Mouse (Mus musculus) limb, embryonic 11.5 days (tissue): Measurements from ENCODE around the gene Thegl. TPM values are rescaled to one million over a fixed set of nuclear protein-coding genes. Genes with fewer than 3 reads are reported as not detected.
"Not testable (repeated sequence)": the region's sequence is repeated elsewhere in the genome, so short reads cannot be mapped to it uniquely, and the experiment has no call there.

Experiments
- ATAC-seq: fragments of 200-750 bp; cut with Nextera tagmentation; 2 replicates; pipeline ENCODE4 v1.8.0; 2017; ENCODE audit warnings: low read depth; ENCODE audit not compliant: insufficient number of reproducible peaks, low FRiP score, low TSS enrichment
- DNase-seq: peaks from one replicate; pipeline ENCODE4 v3.0.0-alpha.2; 2015; ENCODE audit warnings: low spot score
- H3K27ac ChIP-seq: fragments of 300-500 bp; sonication (generic); replicated peaks from 2 replicates; pipeline ENCODE4 v1.5.1; 2014; ENCODE audit warnings: low read depth, mild to moderate bottlenecking, low read length
- H3K27me3 ChIP-seq: fragments of 300-500 bp; sonication (generic); 2 replicates; pipeline ENCODE4 v1.6.1; 2014; ENCODE audit warnings: mild to moderate bottlenecking, low read length, mixed read lengths; ENCODE audit not compliant: control insufficient read depth, insufficient read depth
- H3K36me3 ChIP-seq: fragments of 300-500 bp; sonication (generic); 2 replicates; pipeline ENCODE4 v1.6.1; 2014; ENCODE audit warnings: mild to moderate bottlenecking, low read length, moderate library complexity, mixed read lengths; ENCODE audit not compliant: control insufficient read depth, insufficient read depth
- H3K4me1 ChIP-seq: fragments of 300-500 bp; sonication (generic); 2 replicates; pipeline ENCODE4 v1.6.1; 2014; ENCODE audit warnings: low read length, mixed read lengths; ENCODE audit not compliant: control insufficient read depth, insufficient read depth
- H3K4me2 ChIP-seq: fragments of 300-500 bp; sonication (generic); 2 replicates; pipeline ENCODE4 v1.6.1; 2014; ENCODE audit warnings: low read depth, mild to moderate bottlenecking, moderate library complexity; ENCODE audit not compliant: severe bottlenecking
- H3K4me3 ChIP-seq: fragments of 300-500 bp; sonication (generic); 2 replicates; pipeline ENCODE4 v1.5.1; 2014; ENCODE audit warnings: low read depth, low read length
- H3K9ac ChIP-seq: fragments of 300-500 bp; sonication (generic); 2 replicates; pipeline ENCODE4 v1.6.1; 2014; ENCODE audit warnings: mild to moderate bottlenecking, low read length
- H3K9me3 ChIP-seq: fragments of 300-500 bp; sonication (generic); 2 replicates; pipeline ENCODE4 v1.6.1; 2016; ENCODE audit warnings: low read length; ENCODE audit not compliant: control insufficient read depth
- WGBS: fragments of 180-500 bp; shearing (Covaris S2); extraction: QIAGEN DNeasy Blood & Tissue Kit; methylation state at CpG from one replicate; pipeline ENCODE4 v1.1.7; 2014; 5-methylcytosine and 5-hydroxymethylcytosine counted together
- polyA plus RNA-seq: library from polyadenylated mRNA; unstranded; fragments of >200 nt; fragmentation: Nextera tagmentation; extraction: Ambion mirVana; gene quantifications from 2 replicates; pipeline ENCODE4 v1.2.1, GENCODE M21; 2014

Thegl gene
- polyA plus RNA-seq, 1 experiment from 2014 or later: not detected

DNA sequence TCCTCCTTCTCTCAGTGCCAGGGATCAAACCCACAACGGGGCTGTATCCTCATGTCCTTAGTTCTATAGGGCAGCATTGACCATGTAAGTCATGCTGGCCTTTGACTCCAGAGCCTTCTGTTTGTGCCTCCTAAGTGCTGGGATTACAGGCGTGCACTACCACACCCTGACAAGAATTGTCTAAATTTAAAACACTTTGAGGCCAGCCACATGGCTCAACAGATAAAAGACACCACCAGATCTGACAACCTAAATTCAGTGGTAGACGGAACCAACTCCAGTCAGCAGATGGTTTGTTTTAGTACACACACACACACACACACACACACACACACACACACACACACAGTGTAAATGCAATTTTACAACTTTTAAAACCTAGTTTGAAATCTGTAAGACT, 12.2 kb downstream of the Thegl start:
- H3K27me3 ChIP-seq: no peaks in the 10 kb centered on the region
- no peak overlapping the region for H3K27ac ChIP-seq
- no peak for ATAC-seq
- H3K9me3 ChIP-seq: no peaks in the 10 kb centered on the region
- 72% methylated on average over 3 of the region's 3 CpGs for WGBS
- no peak overlapping the region for H3K9ac ChIP-seq
- DNase-seq: no peak
- no peaks in the 10 kb centered on the region for H3K36me3 ChIP-seq
- no peak overlapping the region for H3K4me3 ChIP-seq
- no peak overlapping the region for H3K4me2 ChIP-seq
- H3K4me1 ChIP-seq: no peaks in the 10 kb centered on the region

DNA sequence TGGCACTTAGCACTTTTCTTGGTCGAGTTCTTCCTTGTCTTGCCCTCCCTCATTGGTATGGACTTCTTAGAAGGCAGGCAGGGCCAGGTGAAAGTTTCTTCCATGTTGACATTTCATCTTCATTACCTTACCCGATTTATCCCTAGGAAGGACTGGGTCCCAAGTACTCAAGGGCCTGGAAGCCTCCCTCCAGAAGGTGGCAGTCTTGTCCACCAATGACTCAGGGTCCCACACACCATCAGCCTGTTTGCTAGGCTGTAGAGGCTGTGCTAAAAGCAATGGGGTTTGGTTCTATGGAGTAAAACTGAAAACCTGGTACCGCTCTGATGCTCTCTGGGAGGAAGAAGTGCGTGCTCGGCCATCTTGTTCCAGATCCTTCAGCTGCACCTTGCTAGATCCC, 13.9 kb downstream of the Thegl start:
- no peak overlapping the region for H3K27ac ChIP-seq
- H3K9me3 ChIP-seq: no peaks in the 10 kb centered on the region
- ATAC-seq (no peak), DNase-seq (peak; percentile 27)
- 78% methylated on average over 5 of the region's 5 CpGs for WGBS
- H3K4me1 ChIP-seq: no peaks in the 10 kb centered on the region
- H3K4me2 ChIP-seq: no peak overlapping the region
- H3K9ac ChIP-seq: no peak overlapping the region
- no peaks in the 10 kb centered on the region for H3K27me3 ChIP-seq
- no peak overlapping the region for H3K4me3 ChIP-seq
- H3K36me3 ChIP-seq: no peaks in the 10 kb centered on the region

- DNase-seq, H3K4me3 ChIP-seq, H3K27me3 ChIP-seq, H3K4me1 ChIP-seq, H3K27ac ChIP-seq, H3K36me3 ChIP-seq, H3K9ac ChIP-seq, ATAC-seq, H3K9me3 ChIP-seq, H3K4me2 ChIP-seq: not testable (repeated sequence)
Observed at GRCm38 (mm10) chr5:77035101-77035500, 19.3 kb downstream of the Thegl start.

DNA sequence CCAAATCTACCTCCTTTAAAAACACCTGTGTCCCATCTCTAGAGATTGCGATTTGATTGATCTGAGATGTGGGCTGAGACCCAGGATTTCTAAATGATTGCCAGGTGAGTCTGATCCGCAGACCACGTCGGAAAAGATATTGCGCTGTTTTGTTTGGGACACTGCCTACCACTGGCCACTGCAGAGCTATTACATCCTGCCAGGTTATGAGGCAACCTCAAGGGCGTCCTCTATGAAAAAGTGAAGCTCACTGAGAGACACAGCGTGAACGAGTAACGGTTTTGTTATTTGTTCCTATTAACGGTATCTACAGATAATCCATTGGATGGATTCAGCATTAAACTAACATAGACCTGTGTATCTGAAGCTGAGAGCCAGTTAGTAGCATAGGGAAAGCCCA, 22.6 kb downstream of the Thegl start:
- no peak overlapping the region for H3K4me2 ChIP-seq
- DNase-seq (no peak), ATAC-seq (no peak)
- no peak overlapping the region for H3K27ac ChIP-seq
- H3K27me3 ChIP-seq: no peaks in the 10 kb centered on the region
- H3K9me3 ChIP-seq: no peaks in the 10 kb centered on the region
- H3K4me3 ChIP-seq: no peak overlapping the region
- H3K4me1 ChIP-seq: no peaks in the 10 kb centered on the region
- no peak overlapping the region for H3K9ac ChIP-seq
- 88% methylated on average over 10 of the region's 10 CpGs for WGBS
- no peaks in the 10 kb centered on the region for H3K36me3 ChIP-seq

GRCm38 (mm10) chr5:77039391-77039790, 23.6 kb downstream of the Thegl start:
- no peaks in the 10 kb centered on the region for H3K9me3 ChIP-seq
- no peaks in the 10 kb centered on the region for H3K36me3 ChIP-seq
- DNase-seq (no peak), ATAC-seq (no peak)
- H3K9ac ChIP-seq: no peak overlapping the region
- no peaks in the 10 kb centered on the region for H3K27me3 ChIP-seq
- no peak overlapping the region for H3K4me3 ChIP-seq
- H3K27ac ChIP-seq: no peak overlapping the region
- no peaks in the 10 kb centered on the region for H3K4me1 ChIP-seq
- H3K4me2 ChIP-seq: no peak overlapping the region

DNA sequence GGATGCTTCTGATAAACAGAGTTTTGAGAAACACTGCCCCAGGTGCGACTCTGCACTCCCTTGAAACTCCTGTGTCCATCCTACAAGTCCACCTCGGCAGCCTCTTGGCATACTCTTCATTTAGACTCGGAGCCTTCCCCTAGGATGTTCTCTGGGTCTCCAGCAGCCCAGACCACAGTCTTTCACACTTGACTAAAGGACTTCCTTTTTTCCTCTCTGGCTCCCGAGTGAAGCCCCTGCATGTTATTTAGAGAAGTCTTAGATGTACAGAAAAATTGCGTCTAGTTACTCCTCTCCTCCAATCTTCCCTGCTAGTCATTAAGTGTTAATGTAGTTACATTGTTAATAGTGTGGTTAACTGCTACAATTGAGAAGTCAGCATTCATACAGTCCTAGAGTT, 28.5 kb downstream of the Thegl start:
- H3K36me3 ChIP-seq: no peaks in the 10 kb centered on the region
- H3K9ac ChIP-seq: no peak overlapping the region
- no peaks in the 10 kb centered on the region for H3K4me1 ChIP-seq
- DNase-seq (no peak), ATAC-seq (no peak)
- no peak overlapping the region for H3K27ac ChIP-seq
- no peak overlapping the region for H3K4me3 ChIP-seq
- H3K4me2 ChIP-seq: no peak overlapping the region
- WGBS: 75% methylated on average over 5 of the region's 5 CpGs
- no peaks in the 10 kb centered on the region for H3K27me3 ChIP-seq
- no peaks in the 10 kb centered on the region for H3K9me3 ChIP-seq

DNA sequence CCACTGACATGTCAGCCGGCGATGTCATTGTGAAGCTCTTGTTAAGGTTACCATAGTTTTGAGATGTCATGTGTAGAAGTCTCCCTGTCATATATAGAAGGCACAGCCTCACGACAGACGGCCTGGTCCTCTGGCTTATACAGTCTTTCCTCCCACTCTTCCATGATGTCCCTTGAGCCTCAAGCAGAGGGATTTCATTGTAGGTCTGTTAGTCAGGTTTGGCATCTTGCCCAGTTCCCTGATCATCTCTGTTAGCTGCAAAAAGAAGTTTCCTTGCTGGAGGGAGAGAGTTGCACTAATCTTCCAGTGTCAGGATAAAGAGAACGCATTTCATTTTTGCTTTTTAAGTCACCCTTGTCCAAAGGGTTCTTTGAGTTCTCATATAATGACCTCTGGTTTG, 36.8 kb downstream of the Thegl start:
- no peak for DNase-seq
- Histone ChIP-seq H3K36me3 (no peaks in the 10 kb centered on the region), H3K9me3 (no peaks in the 10 kb centered on the region), H3K9ac (no peak overlapping the region), H3K4me3 (no peak overlapping the region), H3K4me2 (no peak overlapping the region), H3K27ac (no peak overlapping the region), H3K4me1 (no peaks in the 10 kb centered on the region), H3K27me3 (no peaks in the 10 kb centered on the region)
- no peak for ATAC-seq
- WGBS: 95% methylated on average over 5 of the region's 5 CpGs

GRCm38 (mm10) chr5:77056881-77057440, 41.1 kb downstream of the Thegl start:
- ATAC-seq (no peak), DNase-seq (no peak)
- no peak overlapping the region for H3K9ac ChIP-seq
- H3K9me3 ChIP-seq: no peaks in the 10 kb centered on the region
- H3K4me2 ChIP-seq: no peak overlapping the region
- no peaks in the 10 kb centered on the region for H3K27me3 ChIP-seq
- WGBS: 72% methylated on average over 12 of the region's 12 CpGs
- no peaks in the 10 kb centered on the region for H3K36me3 ChIP-seq
- no peaks in the 10 kb centered on the region for H3K4me1 ChIP-seq
- no peak overlapping the region for H3K4me3 ChIP-seq
- H3K27ac ChIP-seq: no peak overlapping the region

GRCm38 (mm10) chr5:77060363-77060762, 44.5 kb downstream of the Thegl start:
- Histone ChIP-seq H3K9ac (no peak overlapping the region), H3K27me3 (no peaks in the 10 kb centered on the region), H3K4me1 (no peaks in the 10 kb centered on the region), H3K27ac (no peak overlapping the region), H3K36me3 (no peaks in the 10 kb centered on the region), H3K4me3 (no peak overlapping the region), H3K4me2 (no peak overlapping the region), H3K9me3 (no peaks in the 10 kb centered on the region)
- DNase-seq: no peak
- ATAC-seq: no peak; the same call in 1 of the 2 replicates
- WGBS: 37% methylated on average over 10 of the region's 10 CpGs
